Mouse (Mus musculus): ENCODE results near the gene Rad51c. TPM values are rescaled to one million over a fixed set of nuclear protein-coding genes. Genes with fewer than 3 reads are reported as not detected.
A peak's percentile ranks its signal among the peaks of the same experiment; 100 is the strongest.
"Not testable (repeated sequence)": the region's sequence is repeated elsewhere in the genome, so short reads cannot be mapped to it uniquely, and the experiment has no call there.

Gene Rad51c
- total RNA-seq (2021) = under 1 TPM; 0.17 to 0.18 TPM
- long read RNA-seq, experiment 1 = 0 reads
- long read RNA-seq, experiment 2, partial matches to known transcripts = 1 of 1 reads
- long read RNA-seq, experiment 2, other reads (novel, unspliced or antisense) = 0 of 1 reads

GRCm38 (mm10) chr11:87404876-87405275 lies at the start of gene Rad51c, which contains the start of gene Tex14:
TSS of gene Rad51c (minus strand) at chr11:87404954.
TSS of gene Tex14 (plus strand) at chr11:87405065.
- DNase-seq (ENCODE audit: low spot score) = no peak

- no peak for DNase-seq (ENCODE audit: low spot score)
Observed at GRCm38 (mm10) chr11:87454035-87454690, 49.4 kb upstream of the Rad51c start.

GRCm38 (mm10) chr11:87453216-87454034 lies 48.7 kb upstream of the Rad51c start:
- DNase-seq (ENCODE audit: low spot score) = no peak

GRCm38 (mm10) chr11:87452779-87453178 lies 48.0 kb upstream of the Rad51c start:
- not testable (repeated sequence) for DNase-seq (ENCODE audit: low spot score)

- not testable (repeated sequence) for DNase-seq (ENCODE audit: low spot score)
Observed at GRCm38 (mm10) chr11:87449847-87450246, 45.1 kb upstream of the Rad51c start.

- no peak for DNase-seq (ENCODE audit: low spot score)
Observed at GRCm38 (mm10) chr11:87449200-87449547, 44.4 kb upstream of the Rad51c start.

GRCm38 (mm10) chr11:87448476-87449199 lies 43.9 kb upstream of the Rad51c start:
- DNase-seq (ENCODE audit: low spot score) = peak; percentile 49

- DNase-seq (ENCODE audit: low spot score) = peak; percentile 98
Observed at GRCm38 (mm10) chr11:87448081-87448475, 43.3 kb upstream of the Rad51c start.

- DNase-seq (ENCODE audit: low spot score) = no peak
Observed at GRCm38 (mm10) chr11:87447429-87447828, 42.7 kb upstream of the Rad51c start.

GRCm38 (mm10) chr11:87446159-87446558 lies 41.4 kb upstream of the Rad51c start:
- no peak for DNase-seq (ENCODE audit: low spot score)

- not testable (repeated sequence) for DNase-seq (ENCODE audit: low spot score)
Observed at GRCm38 (mm10) chr11:87445593-87445992, 40.8 kb upstream of the Rad51c start.

GRCm38 (mm10) chr11:87444735-87445428 lies 40.1 kb upstream of the Rad51c start:
- DNase-seq (ENCODE audit: low spot score) = no peak

GRCm38 (mm10) chr11:87444056-87444455 lies 39.3 kb upstream of the Rad51c start:
- DNase-seq (ENCODE audit: low spot score) = not testable (repeated sequence)

GRCm38 (mm10) chr11:87443373-87443883 lies 38.7 kb upstream of the Rad51c start:
- DNase-seq (ENCODE audit: low spot score) = peak; percentile 66

- DNase-seq (ENCODE audit: low spot score) = peak; percentile 86
Observed at GRCm38 (mm10) chr11:87442643-87443372, 38.1 kb upstream of the Rad51c start.

GRCm38 (mm10) chr11:87439796-87440420 lies 35.2 kb upstream of the Rad51c start:
- no peak for DNase-seq (ENCODE audit: low spot score)

GRCm38 (mm10) chr11:87436326-87437232 lies 31.8 kb upstream of the Rad51c start:
- DNase-seq (ENCODE audit: low spot score) = no peak

- DNase-seq (ENCODE audit: low spot score) = not testable (repeated sequence)
Observed at GRCm38 (mm10) chr11:87435107-87435506, 30.4 kb upstream of the Rad51c start.
